Mouse (Mus musculus) WW6 (cell line): ENCODE measurements around the gene Limk2.

Experiments
- DNase-seq: peaks from one replicate; pipeline ENCODE4 v3.0.0-alpha.2; 2013; ENCODE audit warnings: low read depth, low spot score

Limk2 gene

GRCm38 (mm10) chr11:3371599-3372295 is 37.2 kb downstream of the Limk2 start:
- DNase-seq = no peak

GRCm38 (mm10) chr11:3370928-3371598 is 37.9 kb downstream of the Limk2 start:
- peak; percentile 80 for DNase-seq

- no peak for DNase-seq
These were observed 38.8 kb downstream of the Limk2 start for GRCm38 (mm10) chr11:3370162-3370561.

- no peak for DNase-seq
These were observed 39.5 kb downstream of the Limk2 start for GRCm38 (mm10) chr11:3369449-3369848.

- DNase-seq = no peak
These were observed 40.0 kb downstream of the Limk2 start for GRCm38 (mm10) chr11:3368983-3369382.

GRCm38 (mm10) chr11:3366411-3366810 is 42.6 kb downstream of the Limk2 start:
- no peak for DNase-seq

- DNase-seq = no peak
These were observed 46.1 kb downstream of the Limk2 start for GRCm38 (mm10) chr11:3362854-3363253.

- DNase-seq = peak; percentile 78
These were observed 55.9 kb downstream of the Limk2 start for GRCm38 (mm10) chr11:3352990-3353585.

GRCm38 (mm10) chr11:3352131-3352530 is 56.9 kb downstream of the Limk2 start:
- no peak for DNase-seq

GRCm38 (mm10) chr11:3349343-3349695 is 59.7 kb downstream of the Limk2 start:
- no peak for DNase-seq

GRCm38 (mm10) chr11:3348576-3349342 is 60.2 kb downstream of the Limk2 start:
- DNase-seq = peak; percentile 86

- DNase-seq = no peak
These were observed 61.2 kb downstream of the Limk2 start for GRCm38 (mm10) chr11:3347835-3348195.

- DNase-seq = peak; percentile 86
These were observed 61.7 kb downstream of the Limk2 start for GRCm38 (mm10) chr11:3347091-3347834.

- DNase-seq = no peak
These were observed 62.6 kb downstream of the Limk2 start for GRCm38 (mm10) chr11:3346351-3346750.

- no peak for DNase-seq
These were observed 64.1 kb downstream of the Limk2 start for GRCm38 (mm10) chr11:3344916-3345315.

- no peak for DNase-seq
These were observed 67.5 kb downstream of the Limk2 start for GRCm38 (mm10) chr11:3341476-3341875.

GRCm38 (mm10) chr11:3337961-3338360 is 71.0 kb downstream of the Limk2 start:
- DNase-seq = no peak

GRCm38 (mm10) chr11:3337173-3337955 is 71.6 kb downstream of the Limk2 start:
- no peak for DNase-seq

GRCm38 (mm10) chr11:3336602-3337001 is 72.4 kb downstream of the Limk2 start:
- no peak for DNase-seq

- DNase-seq = no peak
These were observed 73.3 kb downstream of the Limk2 start for GRCm38 (mm10) chr11:3335651-3336216.
